Comparison of ENCODE assay signal across 16 mouse cellular contexts in the genomic region with DNA sequence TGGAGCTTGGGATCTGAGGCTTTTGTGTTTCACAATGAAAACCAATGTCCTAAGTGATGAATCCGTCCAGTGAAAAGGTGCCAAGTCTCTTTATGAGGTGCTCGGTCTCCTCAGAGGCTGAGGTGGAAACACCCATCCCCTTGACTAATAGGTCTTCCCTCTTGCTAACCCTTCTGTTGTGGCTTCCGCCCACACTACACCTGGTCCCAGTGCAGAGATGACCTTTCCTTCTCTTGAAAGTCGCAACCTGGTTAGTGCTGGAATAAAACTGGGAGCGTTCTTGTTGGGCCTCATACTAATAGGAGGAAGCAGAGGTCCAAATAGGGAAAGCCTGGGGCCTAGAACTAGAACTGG. TPM values are rescaled to one million over a fixed set of nuclear protein-coding genes. Genes with fewer than 3 reads are reported as not detected.
"Had no signal": no experiment of that assay in that cellular context is flagged by ENCODE, and none has a peak within 500 bp of the region (broad histone marks: within the 10 kb centered on the region; RNA-seq: fewer than 3 reads in every experiment).

No protein-coding gene starts in this region.

- H3K9ac ChIP-seq: limb, embryonic 15.5 days; liver, embryonic 12.5 days; lung, embryonic 14.5 days; midbrain, embryonic 15.5 days; neural tube, embryonic 12.5 days; stomach, embryonic 15.5 days had no signal

- DNase-seq: layer of hippocampus, adult 9-11 months; layer of hippocampus, postnatal 36 days; lung, postnatal 10 days; right cerebral cortex, postnatal 4 days; thymus, adult 2 months; thymus, postnatal 25 days had no signal

- H3K27ac ChIP-seq: limb, embryonic 15.5 days; liver, embryonic 12.5 days; macrophage; midbrain, embryonic 15.5 days; neural tube, embryonic 12.5 days; stomach, embryonic 15.5 days had no signal

- H3K4me1 ChIP-seq: midbrain, embryonic 15.5 days; neural tube, embryonic 12.5 days had no signal

- H3K4me2 ChIP-seq: limb, embryonic 15.5 days; liver, embryonic 12.5 days; midbrain, embryonic 11.5 days; midbrain, embryonic 15.5 days; neural tube, embryonic 12.5 days; stomach, embryonic 15.5 days had no signal

- H3K4me3 ChIP-seq: limb, embryonic 15.5 days; liver, embryonic 12.5 days; megakaryocyte, embryonic 14.5 days; midbrain, embryonic 15.5 days; neural tube, embryonic 12.5 days; stomach, embryonic 15.5 days had no signal

- H3K9me3 ChIP-seq: limb, embryonic 15.5 days; liver, embryonic 12.5 days; megakaryocyte, embryonic 14.5 days; midbrain, embryonic 15.5 days; neural tube, embryonic 12.5 days; stomach, embryonic 15.5 days had no signal

- H3K36me3 ChIP-seq: limb, embryonic 15.5 days; liver, embryonic 12.5 days; midbrain, embryonic 15.5 days; neural tube, embryonic 12.5 days; stomach, embryonic 15.5 days had no signal

- H3K27me3 ChIP-seq: limb, embryonic 15.5 days; liver, embryonic 12.5 days; midbrain, embryonic 15.5 days; neural tube, embryonic 12.5 days; stomach, embryonic 15.5 days had no signal

- ATAC-seq: liver, embryonic 12.5 days; midbrain, embryonic 15.5 days had no signal

RNA-seq across cellular contexts. Expression of a gene that starts 55.1 kb away (rescaled TPM):
- total RNA-seq: monocyte, adult 5-6 weeks had no signal
